Mouse (Mus musculus) thymus, adult 18-20 months (tissue): ENCODE results near the gene Sh3glb1.

Experiments
- DNase-seq, 2 experiments: peaks; one replicate each; pipeline ENCODE4 v3.0.0; 2022; ENCODE audit warnings: mixed read lengths in 2 of 2

Sh3glb1 gene

GRCm38 (mm10) chr3:144669457-144669864 is 50.7 kb downstream of the Sh3glb1 start:
- DNase-seq, result no peak

DNA sequence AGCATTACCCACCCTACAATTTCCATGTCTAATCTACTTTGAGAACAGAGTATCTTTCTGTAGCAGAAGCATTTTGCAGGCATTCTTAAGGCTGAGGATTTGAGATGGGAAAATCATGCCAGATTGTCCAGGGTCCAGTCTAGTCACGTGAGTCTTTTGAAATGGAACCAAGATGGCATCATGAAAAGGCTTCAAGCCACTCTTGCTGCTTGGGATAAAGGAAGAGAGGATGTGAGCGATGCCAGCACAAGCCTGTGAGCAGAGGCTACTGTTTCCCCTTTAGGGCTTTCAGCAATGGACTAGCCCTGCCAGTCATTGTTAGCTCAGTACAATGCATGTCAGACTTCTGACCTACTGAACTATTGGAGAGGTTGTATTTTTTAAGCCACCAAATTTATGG is 51.2 kb downstream of the Sh3glb1 start:
- DNase-seq, result no peak

DNA sequence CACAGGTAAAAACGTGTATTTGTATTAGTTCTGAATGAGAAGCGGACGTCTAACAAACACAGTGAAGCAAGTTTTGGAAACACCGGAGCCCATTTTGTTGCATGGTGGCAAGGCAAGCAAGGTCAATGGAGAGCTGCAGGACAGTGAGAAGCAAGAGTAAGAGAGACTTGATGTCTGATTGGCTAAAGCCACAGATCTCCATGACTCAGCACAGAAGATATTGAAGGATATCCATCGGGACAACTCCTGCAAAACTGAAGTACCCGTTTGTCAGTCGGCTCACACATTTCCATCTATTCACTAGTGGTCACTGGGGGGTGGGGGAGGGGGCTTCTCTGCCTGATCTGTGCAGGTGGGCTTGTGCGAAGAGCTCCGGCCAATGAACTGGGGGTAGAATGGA is 52.1 kb downstream of the Sh3glb1 start:
- DNase-seq, result no peak

DNA sequence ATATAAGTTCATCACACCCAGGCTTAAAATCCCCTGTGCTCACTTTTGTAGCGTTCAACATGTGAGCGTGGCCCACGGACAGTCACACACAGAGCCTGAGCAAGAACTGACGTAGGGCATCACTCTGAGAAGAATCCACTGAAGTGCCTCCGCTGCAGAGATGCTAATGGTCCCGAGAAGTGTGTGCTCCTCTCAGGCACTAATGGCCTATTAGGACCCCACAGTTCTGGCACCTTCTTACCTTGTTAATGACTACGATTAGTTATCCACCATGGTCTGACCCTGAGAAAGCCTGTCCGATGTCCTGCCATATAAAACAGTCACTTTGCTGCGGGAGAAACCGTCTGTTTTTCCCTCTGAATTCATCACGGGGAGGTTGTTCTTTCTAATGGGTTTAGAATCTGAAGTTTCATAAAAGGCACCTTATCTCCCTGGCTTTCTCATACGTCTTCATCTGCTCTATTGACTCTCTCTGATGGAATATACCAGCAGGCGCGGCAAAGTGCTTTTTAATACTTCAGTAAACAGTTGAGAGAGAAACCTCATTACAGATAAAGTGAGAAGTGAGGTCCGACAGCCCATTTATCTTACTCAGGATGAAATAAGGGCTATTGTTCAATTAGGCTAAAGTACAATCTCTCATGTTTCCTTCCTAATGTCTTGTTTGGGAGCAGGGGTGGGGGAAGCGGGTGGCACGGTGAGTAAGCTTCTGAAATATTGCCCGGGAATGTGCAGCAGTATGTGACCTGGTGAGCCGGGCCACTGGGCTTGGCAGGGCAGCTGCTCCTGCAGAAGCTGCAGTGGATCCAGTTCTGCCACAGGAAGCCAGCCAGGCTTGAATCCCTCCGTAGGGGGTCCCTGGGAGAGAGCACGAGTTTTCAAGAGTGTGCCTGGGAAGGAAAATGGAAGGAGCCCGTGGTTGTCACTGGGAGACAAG is 55.5 kb downstream of the Sh3glb1 start:
- DNase-seq, result no peak

- DNase-seq, result no peak
These were observed 56.6 kb downstream of the Sh3glb1 start for GRCm38 (mm10) chr3:144663415-144664093.

GRCm38 (mm10) chr3:144662215-144662852 is 57.8 kb downstream of the Sh3glb1 start:
- no peak for DNase-seq

- DNase-seq, result no peak
These were observed 58.7 kb downstream of the Sh3glb1 start for GRCm38 (mm10) chr3:144661439-144661838.

- no peak for DNase-seq
These were observed 75.9 kb downstream of the Sh3glb1 start for GRCm38 (mm10) chr3:144644202-144644601.

GRCm38 (mm10) chr3:144643301-144643871 is 76.7 kb downstream of the Sh3glb1 start:
- DNase-seq, result no peak

DNA sequence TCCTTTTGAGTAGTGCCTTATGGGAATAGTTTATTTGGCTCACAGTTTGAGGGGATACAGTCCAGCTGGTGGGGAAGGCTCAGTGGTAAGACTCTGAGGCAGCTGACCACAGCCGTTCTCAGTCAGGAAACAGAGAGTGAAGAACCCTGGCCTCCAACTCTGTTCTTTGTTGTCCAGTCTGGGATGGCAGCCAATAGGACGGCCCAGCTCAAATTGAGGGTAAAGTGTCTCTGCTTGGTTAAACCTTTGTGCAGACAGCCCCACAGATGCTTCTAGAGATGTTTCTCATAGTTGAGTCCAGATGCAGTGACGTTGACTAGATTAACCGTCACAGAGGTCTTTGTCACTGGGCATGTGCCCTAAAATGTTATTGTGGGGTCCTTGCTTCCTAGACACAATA is 78.0 kb downstream of the Sh3glb1 start:
- DNase-seq, result no peak

DNA sequence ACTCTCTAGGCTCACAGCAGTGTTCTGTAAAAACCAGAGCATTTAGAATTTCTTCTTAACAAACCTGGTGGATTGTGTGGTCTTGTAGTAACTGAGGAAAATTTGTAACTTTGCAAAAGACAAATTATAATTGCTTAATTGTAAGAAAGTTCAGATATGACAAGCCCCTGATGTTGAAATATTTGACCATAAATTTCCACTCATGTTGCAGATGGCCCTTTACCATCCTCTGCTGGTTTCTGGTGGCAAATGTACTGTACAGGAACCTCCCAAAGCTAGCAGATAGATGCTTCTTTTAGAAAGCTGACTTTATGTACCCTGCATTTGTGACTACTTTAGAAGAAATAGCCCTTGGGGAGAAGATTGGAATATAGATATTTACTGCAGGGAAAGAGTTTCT is 80.1 kb downstream of the Sh3glb1 start:
- no peak for DNase-seq

- DNase-seq, result no peak
These were observed 80.7 kb downstream of the Sh3glb1 start for GRCm38 (mm10) chr3:144639387-144639786.

GRCm38 (mm10) chr3:144638110-144638509 is 82.0 kb downstream of the Sh3glb1 start:
- DNase-seq, result no peak

GRCm38 (mm10) chr3:144635236-144635635 is 84.9 kb downstream of the Sh3glb1 start:
- DNase-seq, result no peak
